Mouse (Mus musculus) myocyte (in vitro differentiated cells): ENCODE results near the gene Slc40a1. TPM values are rescaled to one million over a fixed set of nuclear protein-coding genes. Genes with fewer than 3 reads are reported as not detected.

Source experiments
- H3K27me3 ChIP-seq: one replicate; pipeline ENCODE4 v1.6.1; 2011; ENCODE audit not compliant: control insufficient read depth, insufficient read depth, insufficient read length
- H3K36me3 ChIP-seq: one replicate; pipeline ENCODE4 v1.6.1; 2011; ENCODE audit not compliant: control insufficient read depth, insufficient read depth
- H3K4me2 ChIP-seq: one replicate; pipeline ENCODE4 v1.6.1; 2011; ENCODE audit warnings: low read depth, control low read depth
- H3K4me3 ChIP-seq: one replicate; pipeline ENCODE4 v1.5.1; 2011; ENCODE audit warnings: mild to moderate bottlenecking, control low read depth, moderate library complexity
- H3K79me2 ChIP-seq: one replicate; pipeline ENCODE4 v1.6.1; 2011; ENCODE audit not compliant: control insufficient read depth, insufficient read depth
- H3ac ChIP-seq: one replicate; pipeline ENCODE4 v1.6.1; 2011; ENCODE audit not compliant: control insufficient read depth, insufficient read length
- CEBPB ChIP-seq: IDR thresholded peaks from 2 replicates; pipeline ENCODE4 v1.6.1; 2011; ENCODE audit warnings: mild to moderate bottlenecking, moderate library complexity; ENCODE audit not compliant: poor library complexity, insufficient read depth, severe bottlenecking
- E2F4 ChIP-seq: IDR thresholded peaks from one replicate; pipeline ENCODE4 v1.6.1; 2011; ENCODE audit warnings: mild to moderate bottlenecking, control low read depth, moderate library complexity; ENCODE audit not compliant: insufficient read depth
- MAX ChIP-seq: IDR thresholded peaks from one replicate; pipeline ENCODE4 v1.6.1; 2011; ENCODE audit warnings: low read depth, mild to moderate bottlenecking, control low read depth
- MYOD1 ChIP-seq, 3 experiments: IDR thresholded peaks; one replicate each; pipeline ENCODE4 v1.6.1; 2011; ENCODE audit warnings: control low read depth in 2 of 3, low read depth in 2 of 3, mild to moderate bottlenecking in 2 of 3, moderate library complexity in 1 of 3; ENCODE audit not compliant: insufficient read length in 2 of 3, control insufficient read depth in 1 of 3
- MYOG ChIP-seq, 3 experiments: IDR thresholded peaks; one replicate each; pipeline ENCODE4 v1.6.1; 2011; ENCODE audit warnings: control low read depth in 2 of 3, low read depth in 2 of 3, mild to moderate bottlenecking in 2 of 3; ENCODE audit not compliant: insufficient read length in 2 of 3, control insufficient read depth in 1 of 3, insufficient read depth in 1 of 3
- POLR2A ChIP-seq: IDR thresholded peaks from one replicate; pipeline ENCODE4 v1.6.1; 2011; ENCODE audit warnings: low read depth, mild to moderate bottlenecking, control low read depth, moderate library complexity; ENCODE audit not compliant: insufficient read length
- POLR2AphosphoS2 ChIP-seq: IDR thresholded peaks from one replicate; pipeline ENCODE4 v1.6.1; 2011; ENCODE audit warnings: low read depth, control low read depth; ENCODE audit not compliant: insufficient read length
- REST ChIP-seq: IDR thresholded peaks from one replicate; pipeline ENCODE4 v1.6.1; 2011; ENCODE audit warnings: mild to moderate bottlenecking, control low read depth, moderate library complexity; ENCODE audit not compliant: insufficient read depth, insufficient read length
- SRF ChIP-seq: IDR thresholded peaks from one replicate; pipeline ENCODE4 v1.6.1; 2011; ENCODE audit warnings: low read depth; ENCODE audit not compliant: control insufficient read depth, insufficient read length
- TCF12 ChIP-seq: IDR thresholded peaks from one replicate; pipeline ENCODE4 v1.6.1; 2011; ENCODE audit warnings: mild to moderate bottlenecking, control low read depth; ENCODE audit not compliant: poor library complexity, insufficient read depth, severe bottlenecking
- TCF3 ChIP-seq: IDR thresholded peaks from one replicate; pipeline ENCODE4 v1.6.1; 2011; ENCODE audit warnings: low read depth, control low read depth; ENCODE audit not compliant: insufficient read length
- USF1 ChIP-seq: IDR thresholded peaks from one replicate; pipeline ENCODE4 v1.6.1; 2011; ENCODE audit warnings: low read depth, mild to moderate bottlenecking, control low read depth, moderate library complexity
- polyA plus RNA-seq: library from polyadenylated mRNA; unstranded; fragments of >200 nt; fragmentation: generic; extraction: Trizol; gene quantifications from one replicate; pipeline ENCODE4 v1.2.1, GENCODE M21; 2012; ENCODE audit warnings: missing spikeins

The Slc40a1 gene
- polyA plus RNA-seq, 1 experiment = 21.7 TPM

GRCm38 (mm10) chr1:45865316-45865715 is 61.0 kb downstream of the Slc40a1 start:
- TF ChIP-seq POLR2AphosphoS2 (no peak), MAX (no peak), REST (no peak), SRF (no peak), TCF12 (no peak), TCF3 (no peak)
- H3ac ChIP-seq = no peak overlapping the region
- no peak overlapping the region for H3K4me3 ChIP-seq
- no peaks in the 10 kb centered on the region for H3K79me2 ChIP-seq
- no peaks in the 10 kb centered on the region for H3K27me3 ChIP-seq
- H3K36me3 ChIP-seq = no peaks in the 10 kb centered on the region
- no peak overlapping the region for H3K4me2 ChIP-seq

GRCm38 (mm10) chr1:45864564-45865014 is 61.7 kb downstream of the Slc40a1 start:
- H3K79me2 ChIP-seq = no peaks in the 10 kb centered on the region
- no peaks in the 10 kb centered on the region for H3K27me3 ChIP-seq
- no peak overlapping the region for H3ac ChIP-seq
- TF ChIP-seq POLR2AphosphoS2 = no peak
- TF ChIP-seq MAX = no peak
- peak in 1 of 3 experiments; percentile 69 for TF ChIP-seq MYOG (IDR thresholded peaks at IDR 0.05; ENCODE audit: control insufficient read depth in 1 of 3, insufficient read depth in 1 of 3, insufficient read length in 2 of 3, low read depth in 2 of 3)
- TF ChIP-seq E2F4 = no peak
- H3K36me3 ChIP-seq = no peaks in the 10 kb centered on the region
- no peak overlapping the region for H3K4me3 ChIP-seq
- H3K4me2 ChIP-seq = peak overlapping the region; percentile 35

- no peak overlapping the region for H3ac ChIP-seq
- no peak overlapping the region for H3K4me2 ChIP-seq
- no peaks in the 10 kb centered on the region for H3K27me3 ChIP-seq
- H3K79me2 ChIP-seq = no peaks in the 10 kb centered on the region
- H3K36me3 ChIP-seq = no peaks in the 10 kb centered on the region
- TF ChIP-seq MYOD1 (IDR thresholded peaks at IDR 0.05; ENCODE audit: control insufficient read depth in 1 of 3, insufficient read length in 2 of 3, low read depth in 2 of 3) (peak in 1 of 3 experiments; percentile 27), POLR2AphosphoS2 (no peak)
- H3K4me3 ChIP-seq = no peak overlapping the region
These were observed 62.7 kb downstream of the Slc40a1 start for GRCm38 (mm10) chr1:45863641-45864040.

- H3K4me2 ChIP-seq = no peak overlapping the region
- H3ac ChIP-seq = no peak overlapping the region
- H3K4me3 ChIP-seq = no peak overlapping the region
- H3K27me3 ChIP-seq = no peaks in the 10 kb centered on the region
- TF ChIP-seq USF1 (no peak), REST (no peak), MAX (no peak), POLR2AphosphoS2 (no peak), POLR2A (no peak), CEBPB (no peak), TCF12 (no peak), E2F4 (no peak), MYOG (IDR thresholded peaks at IDR 0.05; ENCODE audit: control insufficient read depth in 1 of 3, insufficient read depth in 1 of 3, insufficient read length in 2 of 3, low read depth in 2 of 3) (no peak), TCF3 (no peak), SRF (no peak), MYOD1 (IDR thresholded peaks at IDR 0.05; ENCODE audit: control insufficient read depth in 1 of 3, insufficient read length in 2 of 3, low read depth in 2 of 3) (no peak)
- H3K36me3 ChIP-seq = no peaks in the 10 kb centered on the region
- no peaks in the 10 kb centered on the region for H3K79me2 ChIP-seq
These were observed 65.2 kb downstream of the Slc40a1 start for GRCm38 (mm10) chr1:45861162-45861561.

- no peak overlapping the region for H3K4me3 ChIP-seq
- TF ChIP-seq CEBPB (no peak), TCF3 (no peak), USF1 (no peak), E2F4 (no peak), POLR2A (no peak), MYOD1 (IDR thresholded peaks at IDR 0.05; ENCODE audit: control insufficient read depth in 1 of 3, insufficient read length in 2 of 3, low read depth in 2 of 3) (no peak), TCF12 (no peak), SRF (no peak), POLR2AphosphoS2 (no peak), MYOG (IDR thresholded peaks at IDR 0.05; ENCODE audit: control insufficient read depth in 1 of 3, insufficient read depth in 1 of 3, insufficient read length in 2 of 3, low read depth in 2 of 3) (no peak), MAX (no peak), REST (no peak)
- peak overlapping the region; percentile 58 for H3K4me2 ChIP-seq
- no peaks in the 10 kb centered on the region for H3K36me3 ChIP-seq
- H3K27me3 ChIP-seq = no peaks in the 10 kb centered on the region
- no peaks in the 10 kb centered on the region for H3K79me2 ChIP-seq
- H3ac ChIP-seq = no peak overlapping the region
These were observed 66.0 kb downstream of the Slc40a1 start for GRCm38 (mm10) chr1:45860349-45860748.

Other genes starting within 250 kb of the Slc40a1 start
- 25.2 TPM for gene Wdr75, start 131.4 kb downstream of the Slc40a1 start, polyA plus RNA-seq
- gene Gm5269, start 36.2 kb downstream of the Slc40a1 start, polyA plus RNA-seq = not detected
- gene Dnah7b, start 139.8 kb upstream of the Slc40a1 start, polyA plus RNA-seq = under 0.01 TPM